Mouse (Mus musculus) erythroblast, embryonic 14.5 days (primary cell): ENCODE measurements around the gene 1700123O20Rik.

Experiments
- GATA1 ChIP-seq: IDR thresholded peaks from 2 replicates; pipeline ENCODE4 v1.6.1; 2012; ENCODE audit warnings: low read length, inconsistent platforms, mixed read lengths
- TAL1 ChIP-seq: IDR thresholded peaks from 3 replicates; pipeline ENCODE4 v1.6.1; 2012; ENCODE audit warnings: low read length, inconsistent platforms, mixed read lengths

GRCm38 (mm10) chr14:54653496-54653895 is 32.5 kb upstream of the 1700123O20Rik start:
- TF ChIP-seq GATA1 (no peak), TAL1 (no peak)
